Mouse (Mus musculus) hindbrain, embryonic 16.5 days (tissue): ENCODE data around the gene Dcakd. TPM values are rescaled to one million over a fixed set of nuclear protein-coding genes. Genes with fewer than 3 reads are reported as not detected.

Source experiments
- ATAC-seq: fragments of 200-750 bp; cut with Nextera tagmentation; 2 replicates; pipeline ENCODE4 v1.8.0; 2017; ENCODE audit warnings: moderate TSS enrichment, moderate library complexity
- H3K27ac ChIP-seq: fragments of 300-500 bp; sonication (generic); 2 replicates; pipeline ENCODE4 v1.5.1; 2014; ENCODE audit warnings: low read depth, mild to moderate bottlenecking, control low read depth, low read length, moderate library complexity
- H3K27me3 ChIP-seq: fragments of 300-500 bp; sonication (generic); replicated peaks from 2 replicates; pipeline ENCODE4 v1.6.1; 2014; ENCODE audit warnings: low read length; ENCODE audit not compliant: control insufficient read depth, insufficient read depth
- H3K36me3 ChIP-seq: fragments of 300-500 bp; sonication (generic); 2 replicates; pipeline ENCODE4 v1.6.1; 2014; ENCODE audit warnings: mild to moderate bottlenecking, low read length, moderate library complexity, mixed read lengths; ENCODE audit not compliant: control insufficient read depth, insufficient read depth
- H3K4me1 ChIP-seq: fragments of 300-500 bp; sonication (generic); 2 replicates; pipeline ENCODE4 v1.6.1; 2014; ENCODE audit warnings: low read depth, low read length; ENCODE audit not compliant: control insufficient read depth, insufficient read depth
- H3K4me2 ChIP-seq: fragments of 300-500 bp; sonication (generic); 2 replicates; pipeline ENCODE4 v1.6.1; 2014; ENCODE audit warnings: mild to moderate bottlenecking, low read length, control low read depth, moderate library complexity
- H3K4me3 ChIP-seq: fragments of 300-500 bp; sonication (generic); 2 replicates; pipeline ENCODE4 v1.5.1; 2014; ENCODE audit warnings: mild to moderate bottlenecking, low read length, control low read depth, moderate library complexity
- H3K9ac ChIP-seq: fragments of 300-500 bp; sonication (generic); 2 replicates; pipeline ENCODE4 v1.6.1; 2014; ENCODE audit warnings: low read depth, mild to moderate bottlenecking, control low read depth, low read length, moderate library complexity
- H3K9me3 ChIP-seq: fragments of 300-500 bp; sonication (generic); 2 replicates; pipeline ENCODE4 v1.6.1; 2014; ENCODE audit warnings: mild to moderate bottlenecking, low read length, moderate library complexity; ENCODE audit not compliant: control insufficient read depth
- WGBS: fragments of 180-500 bp; shearing (Covaris S2); extraction: QIAGEN DNeasy Blood & Tissue Kit; methylation state at CpG from one replicate; pipeline ENCODE4 v1.1.7; 2014; 5-methylcytosine and 5-hydroxymethylcytosine counted together
- polyA plus RNA-seq: library from polyadenylated mRNA; unstranded; fragments of >200 nt; fragmentation: Nextera tagmentation; extraction: Ambion mirVana; gene quantifications from 2 replicates; pipeline ENCODE4 v1.2.1, GENCODE M21; 2015

Dcakd gene
- polyA plus RNA-seq, 1 experiment from 2014 or later = 132 TPM

- WGBS = 15% methylated on average over 8 of the region's 8 CpGs
- H3K36me3 ChIP-seq = no peaks in the 10 kb centered on the region
- H3K27me3 ChIP-seq = no peaks in the 10 kb centered on the region
- no peaks in the 10 kb centered on the region for H3K9me3 ChIP-seq
- peaks cover 15% of the 10 kb centered on the region for H3K4me1 ChIP-seq
- peak; percentile 16 for ATAC-seq
- peak overlapping the region; percentile 76 for H3K9ac ChIP-seq
- peak overlapping the region; percentile 74 for H3K4me3 ChIP-seq
- H3K4me2 ChIP-seq = peak overlapping the region; percentile 82
- H3K27ac ChIP-seq = peak overlapping the region; percentile 75
Measured at GRCm38 (mm10) chr11:103027570-103028175, 460 bp downstream of the Dcakd start.

GRCm38 (mm10) chr11:103026901-103027300, 1.2 kb downstream of the Dcakd start:
- Histone ChIP-seq H3K36me3 (no peaks in the 10 kb centered on the region), H3K27me3 (no peaks in the 10 kb centered on the region), H3K4me2 (peak overlapping the region; percentile 82; the same call in 1 of the 2 replicates), H3K4me3 (no peak overlapping the region), H3K9ac (no peak overlapping the region), H3K27ac (no peak overlapping the region), H3K4me1 (peaks cover 15% of the 10 kb centered on the region), H3K9me3 (no peaks in the 10 kb centered on the region)
- ATAC-seq = no peak
- WGBS = 91% methylated on average over 3 of the region's 3 CpGs

- Histone ChIP-seq H3K9me3 (no peaks in the 10 kb centered on the region), H3K27ac (no peak overlapping the region), H3K4me2 (no peak overlapping the region), H3K4me1 (peaks cover 8% of the 10 kb centered on the region), H3K9ac (no peak overlapping the region), H3K27me3 (no peaks in the 10 kb centered on the region), H3K36me3 (no peaks in the 10 kb centered on the region), H3K4me3 (no peak overlapping the region)
- WGBS = 84% methylated on average over 3 of the region's 3 CpGs
- no peak for ATAC-seq
Measured at GRCm38 (mm10) chr11:103023974-103024373, 4.2 kb downstream of the Dcakd start.

- no peak overlapping the region for H3K4me3 ChIP-seq
- 75% methylated on average over 3 of the region's 3 CpGs for WGBS
- no peaks in the 10 kb centered on the region for H3K36me3 ChIP-seq
- peaks cover 5% of the 10 kb centered on the region for H3K4me1 ChIP-seq
- H3K9ac ChIP-seq = no peak overlapping the region
- no peaks in the 10 kb centered on the region for H3K27me3 ChIP-seq
- no peak overlapping the region for H3K4me2 ChIP-seq
- no peak overlapping the region for H3K27ac ChIP-seq
- ATAC-seq = no peak
- H3K9me3 ChIP-seq = no peaks in the 10 kb centered on the region
Measured at GRCm38 (mm10) chr11:103020713-103021335, 7.3 kb downstream of the Dcakd start.

- H3K4me2 ChIP-seq = no peak overlapping the region
- H3K9me3 ChIP-seq = no peaks in the 10 kb centered on the region
- no peaks in the 10 kb centered on the region for H3K27me3 ChIP-seq
- no peak for ATAC-seq
- H3K27ac ChIP-seq = no peak overlapping the region
- H3K4me3 ChIP-seq = no peak overlapping the region
- H3K4me1 ChIP-seq = peaks cover 11% of the 10 kb centered on the region
- no peaks in the 10 kb centered on the region for H3K36me3 ChIP-seq
- WGBS = 92% methylated on average over 7 of the region's 7 CpGs
- no peak overlapping the region for H3K9ac ChIP-seq
Measured at GRCm38 (mm10) chr11:103019325-103019724, 8.8 kb downstream of the Dcakd start.

- Histone ChIP-seq H3K27me3 (no peaks in the 10 kb centered on the region), H3K36me3 (no peaks in the 10 kb centered on the region)
- 70% methylated on average over 6 of the region's 6 CpGs for WGBS
Measured at GRCm38 (mm10) chr11:103018860-103019259, 9.3 kb downstream of the Dcakd start.

GRCm38 (mm10) chr11:103017661-103018060, 10.5 kb downstream of the Dcakd start:
- Histone ChIP-seq H3K36me3 (no peaks in the 10 kb centered on the region), H3K9ac (no peak overlapping the region), H3K4me2 (no peak overlapping the region), H3K4me1 (peaks cover 11% of the 10 kb centered on the region), H3K27ac (no peak overlapping the region), H3K27me3 (no peaks in the 10 kb centered on the region), H3K9me3 (no peaks in the 10 kb centered on the region), H3K4me3 (no peak overlapping the region)
- ATAC-seq = no peak
- 62% methylated on average over 9 of the region's 9 CpGs for WGBS

More at GRCm38 (mm10) chr11:103018860-103019259, 9.3 kb downstream of the Dcakd start:
- H3K4me1 ChIP-seq = peaks cover 11% of the 10 kb centered on the region
- no peak overlapping the region for H3K4me2 ChIP-seq
- H3K27ac ChIP-seq = no peak overlapping the region
- no peak overlapping the region for H3K4me3 ChIP-seq
- no peaks in the 10 kb centered on the region for H3K9me3 ChIP-seq
- no peak for ATAC-seq
- no peak overlapping the region for H3K9ac ChIP-seq

- Histone ChIP-seq H3K4me3 (peak overlapping the region; percentile 78), H3K36me3 (no peaks in the 10 kb centered on the region), H3K4me1 (peaks cover 11% of the 10 kb centered on the region), H3K27me3 (no peaks in the 10 kb centered on the region), H3K4me2 (peak overlapping the region; percentile 85), H3K9me3 (no peaks in the 10 kb centered on the region), H3K27ac (peak overlapping the region; percentile 91), H3K9ac (peak overlapping the region; percentile 91)
- ATAC-seq = peak; percentile 97
- WGBS = 1% methylated on average over 40 of the region's 41 CpGs
Measured at GRCm38 (mm10) chr11:103016930-103017329, 11.2 kb downstream of the Dcakd start.

- H3K4me3 ChIP-seq = peak overlapping the region; percentile 78
- peak overlapping the region; percentile 85 for H3K4me2 ChIP-seq
- H3K36me3 ChIP-seq = no peaks in the 10 kb centered on the region
- no peaks in the 10 kb centered on the region for H3K9me3 ChIP-seq
- H3K27me3 ChIP-seq = no peaks in the 10 kb centered on the region
- peaks cover 11% of the 10 kb centered on the region for H3K4me1 ChIP-seq
- ATAC-seq = no peak
- peak overlapping the region; percentile 91 for H3K9ac ChIP-seq
- peak overlapping the region; percentile 91 for H3K27ac ChIP-seq
- WGBS = 46% methylated on average over 27 of the region's 27 CpGs
Measured at GRCm38 (mm10) chr11:103015881-103016825, 12.0 kb downstream of the Dcakd start.
